Mouse (Mus musculus): ENCODE data around the gene Ptprn2.

The Ptprn2 gene

DNA sequence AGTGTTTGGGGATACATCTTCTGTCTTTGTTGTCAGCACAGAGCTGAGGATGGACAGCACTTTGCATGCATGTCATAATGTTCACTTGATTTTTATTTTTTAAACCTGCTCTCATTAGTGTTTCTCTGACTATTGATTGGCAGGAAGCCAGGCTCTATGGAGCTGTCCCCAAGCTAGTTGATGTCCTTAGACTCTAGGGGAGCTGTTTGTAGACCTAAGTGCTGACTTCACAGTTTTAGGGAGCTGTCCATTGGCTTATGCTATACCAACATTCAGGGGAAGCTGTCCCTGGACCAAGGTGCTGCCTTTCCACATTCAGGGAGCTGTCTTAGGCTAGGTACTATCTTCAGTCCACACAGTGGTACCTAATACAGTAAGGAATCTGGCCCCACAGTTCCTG, 360.7 kb downstream of the Ptprn2 start:
- no peak for DNase-seq (ENCODE audit: low read depth, low spot score)
- Histone ChIP-seq H3K36me3 (ENCODE audit: control insufficient read depth, insufficient read depth, low read length, poor library complexity, severe bottlenecking) (no peaks in the 10 kb centered on the region), H3K27me3 (ENCODE audit: control insufficient read depth, insufficient read depth, low read length, poor library complexity, severe bottlenecking) (no peaks in the 10 kb centered on the region)

DNA sequence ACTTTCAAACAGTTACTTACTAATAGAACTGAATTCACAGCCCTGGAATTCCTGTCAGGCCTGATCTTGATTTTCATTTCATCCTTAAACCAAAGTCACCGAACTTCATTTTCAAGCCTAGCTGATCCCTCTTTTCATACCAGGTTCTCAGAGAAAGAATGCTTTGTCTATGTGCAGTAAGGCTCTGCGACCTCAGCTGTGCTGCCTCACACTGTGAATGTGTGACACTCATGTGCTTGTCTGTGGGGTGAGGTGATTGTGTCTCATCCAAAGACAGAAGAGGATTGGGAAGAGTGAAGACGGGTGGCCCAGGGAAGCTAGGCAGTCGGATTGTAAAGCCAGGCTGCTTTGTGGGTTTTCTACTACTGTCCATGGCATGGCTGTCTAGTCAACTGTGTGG, 361.5 kb downstream of the Ptprn2 start:
- no peak for DNase-seq (ENCODE audit: low read depth, low spot score)
- Histone ChIP-seq H3K27me3 (ENCODE audit: control insufficient read depth, insufficient read depth, low read length, poor library complexity, severe bottlenecking) (no peaks in the 10 kb centered on the region), H3K36me3 (ENCODE audit: control insufficient read depth, insufficient read depth, low read length, poor library complexity, severe bottlenecking) (no peaks in the 10 kb centered on the region)

DNA sequence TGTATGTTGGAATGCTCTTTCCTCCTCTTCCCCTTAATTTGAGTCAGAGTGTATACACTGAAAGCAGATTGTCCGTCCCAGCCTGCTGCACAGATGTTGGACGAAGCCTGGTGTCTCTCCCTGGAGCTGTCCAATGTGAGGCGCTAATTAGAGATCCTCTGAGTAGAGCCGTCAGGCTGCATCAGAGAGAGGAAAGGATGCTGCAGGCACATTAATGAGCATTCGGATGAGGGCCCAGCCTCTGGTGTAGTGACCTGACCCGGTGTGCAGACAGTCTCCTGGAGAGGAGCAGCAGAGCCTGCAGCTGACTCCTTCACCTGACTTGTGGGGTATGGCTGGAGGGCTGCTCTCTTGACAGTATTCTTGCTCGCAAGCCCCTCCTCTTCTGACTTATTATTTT, 370.8 kb downstream of the Ptprn2 start:
- H3K36me3 ChIP-seq (ENCODE audit: control insufficient read depth, insufficient read depth, low read length, poor library complexity, severe bottlenecking): no peaks in the 10 kb centered on the region
- DNase-seq (ENCODE audit: low read depth, low spot score): no peak
- no peaks in the 10 kb centered on the region for H3K27me3 ChIP-seq (ENCODE audit: control insufficient read depth, insufficient read depth, low read length, poor library complexity, severe bottlenecking)

DNA sequence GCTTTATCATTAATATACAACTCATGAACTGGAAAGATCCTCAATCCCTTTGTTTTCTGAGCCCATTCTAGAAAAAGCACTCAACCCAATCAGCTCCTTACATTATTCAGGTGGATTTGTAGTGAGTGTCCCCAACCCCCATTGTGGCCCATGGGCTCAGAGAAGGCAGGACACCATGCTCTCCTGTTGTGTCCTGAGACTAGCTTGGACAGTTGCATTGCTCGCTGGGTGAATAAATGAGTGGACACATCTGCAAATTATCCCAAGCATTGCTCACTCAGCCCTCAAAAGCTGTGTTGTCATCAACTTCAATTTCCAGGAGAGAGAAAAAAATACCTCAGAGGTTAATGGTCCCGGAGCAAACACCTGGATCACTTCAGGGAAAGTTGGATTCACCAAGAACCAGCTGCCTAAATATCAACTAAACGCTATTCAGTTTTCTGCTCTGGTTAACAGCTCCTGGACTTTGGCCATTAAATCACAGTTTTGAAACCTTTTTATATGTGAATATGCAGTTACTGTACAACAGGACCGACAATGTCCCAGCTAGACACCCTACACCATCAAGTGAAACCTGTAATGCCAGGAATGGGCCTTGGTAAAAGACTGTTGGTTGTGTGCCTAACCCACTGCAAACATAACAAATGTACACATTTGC, 376.0 kb downstream of the Ptprn2 start:
- DNase-seq (ENCODE audit: low read depth, low spot score): no peak
- Histone ChIP-seq H3K27me3 (ENCODE audit: control insufficient read depth, insufficient read depth, low read length, poor library complexity, severe bottlenecking) (no peaks in the 10 kb centered on the region; the same call in 1 of the 2 replicates), H3K36me3 (ENCODE audit: control insufficient read depth, insufficient read depth, low read length, poor library complexity, severe bottlenecking) (no peaks in the 10 kb centered on the region)

DNA sequence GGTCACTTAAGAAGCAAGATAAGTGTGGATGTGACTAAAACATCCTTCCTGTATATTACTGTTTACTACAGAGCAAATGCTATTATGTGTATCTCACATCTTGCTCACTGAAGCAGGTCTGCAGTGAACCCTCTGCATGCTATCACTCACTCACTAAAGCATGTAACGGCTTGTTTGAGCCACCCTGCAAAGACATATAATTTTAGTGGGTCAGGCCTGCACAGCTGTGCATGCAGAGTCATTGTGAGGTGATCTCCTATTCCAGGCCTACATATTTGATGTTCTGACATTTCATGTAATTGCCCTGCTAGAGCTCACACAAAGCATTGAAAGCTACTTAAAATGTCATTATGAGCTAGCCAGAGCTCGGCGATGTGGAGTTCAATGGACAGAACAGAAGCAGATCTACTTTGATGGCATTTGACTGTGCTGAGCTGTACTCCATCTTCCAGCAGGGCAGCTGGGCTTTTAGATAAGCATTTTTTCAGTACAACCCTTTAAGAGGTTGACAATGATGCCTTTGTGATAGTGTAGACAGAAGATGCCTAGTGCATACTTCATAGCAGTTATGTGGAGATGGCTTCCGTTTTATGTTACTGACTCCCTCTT, 377.9 kb downstream of the Ptprn2 start:
- no peak for DNase-seq (ENCODE audit: low read depth, low spot score)
- H3K27me3 ChIP-seq (ENCODE audit: control insufficient read depth, insufficient read depth, low read length, poor library complexity, severe bottlenecking): no peaks in the 10 kb centered on the region; the same call in 1 of the 2 replicates
- H3K36me3 ChIP-seq (ENCODE audit: control insufficient read depth, insufficient read depth, low read length, poor library complexity, severe bottlenecking): no peaks in the 10 kb centered on the region

DNA sequence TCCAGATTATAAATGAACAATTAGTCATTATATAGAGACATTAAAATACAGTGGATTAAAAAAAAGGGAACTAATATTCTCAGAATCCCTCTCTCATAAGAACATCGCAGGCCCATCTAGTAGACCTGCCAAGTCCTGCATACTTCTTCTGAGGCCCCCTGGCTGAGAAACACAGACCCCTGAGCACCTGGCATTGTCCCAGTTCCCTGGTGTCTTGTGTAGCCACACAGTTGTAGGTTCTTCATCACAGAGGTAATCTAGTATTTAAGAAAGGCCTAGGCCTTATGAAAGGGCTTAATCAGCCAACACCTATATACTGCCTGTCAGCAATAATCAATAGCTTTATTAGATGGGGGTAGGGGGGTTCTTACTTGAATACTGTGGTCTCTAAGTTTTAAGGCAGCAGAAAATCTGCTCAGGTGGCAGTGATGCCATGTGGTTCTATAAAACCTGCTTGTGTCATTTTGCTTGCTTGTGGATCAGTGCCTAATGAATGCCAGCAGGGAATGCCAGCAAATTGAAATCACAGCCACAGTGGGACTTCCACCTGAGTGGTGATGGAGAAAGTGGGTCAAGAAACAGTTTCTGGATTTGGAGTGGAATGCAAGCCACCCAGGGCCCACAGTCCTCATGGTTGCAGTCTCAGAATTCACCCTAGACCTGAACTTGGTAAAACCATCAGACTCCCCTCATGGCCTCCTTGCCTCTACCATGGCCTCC, 388.5 kb downstream of the Ptprn2 start:
- DNase-seq (ENCODE audit: low read depth, low spot score): no peak
- Histone ChIP-seq H3K36me3 (ENCODE audit: control insufficient read depth, insufficient read depth, low read length, poor library complexity, severe bottlenecking) (no peaks in the 10 kb centered on the region), H3K27me3 (ENCODE audit: control insufficient read depth, insufficient read depth, low read length, poor library complexity, severe bottlenecking) (no peaks in the 10 kb centered on the region)

DNA sequence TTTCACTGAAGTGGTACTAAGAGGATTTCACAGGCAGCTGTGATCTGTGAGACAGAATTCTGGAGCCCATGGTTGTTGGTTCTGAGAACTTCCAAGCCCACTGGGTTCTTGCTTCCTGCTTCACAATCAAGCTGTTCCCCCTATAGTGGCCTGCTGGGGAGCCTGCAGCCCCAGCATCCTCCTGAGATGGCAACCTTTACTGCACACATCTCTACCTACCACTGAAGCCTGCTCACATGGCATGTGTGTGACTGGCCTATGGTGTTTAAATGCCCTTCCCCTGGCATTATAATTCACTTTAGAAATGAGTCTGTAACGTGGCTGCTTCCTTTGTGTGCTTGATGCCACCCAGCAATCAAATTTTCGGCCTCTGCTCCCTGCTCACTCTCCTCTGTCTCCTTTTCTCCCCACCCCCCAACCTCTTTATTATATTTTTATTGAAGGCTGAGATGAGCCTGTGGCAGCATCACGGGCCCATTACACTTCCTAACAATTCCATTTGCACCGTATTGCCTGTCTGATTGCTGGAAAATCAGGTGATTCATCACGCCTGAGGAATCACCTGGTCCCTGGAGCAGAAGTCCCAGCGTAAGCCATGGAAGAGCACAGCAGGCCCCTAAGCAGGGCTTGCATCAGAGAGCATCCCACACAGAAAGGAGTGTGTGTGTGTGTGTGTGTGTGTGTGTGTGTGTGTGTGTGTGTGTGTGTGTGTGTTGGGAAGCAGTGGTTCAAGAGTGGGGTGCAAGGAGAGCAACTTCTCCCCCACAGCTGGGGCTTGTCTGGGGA, 402.2 kb downstream of the Ptprn2 start:
- no peak for DNase-seq (ENCODE audit: low read depth, low spot score)
- Histone ChIP-seq H3K36me3 (ENCODE audit: control insufficient read depth, insufficient read depth, low read length, poor library complexity, severe bottlenecking) (no peaks in the 10 kb centered on the region), H3K27me3 (ENCODE audit: control insufficient read depth, insufficient read depth, low read length, poor library complexity, severe bottlenecking) (no peaks in the 10 kb centered on the region)

DNA sequence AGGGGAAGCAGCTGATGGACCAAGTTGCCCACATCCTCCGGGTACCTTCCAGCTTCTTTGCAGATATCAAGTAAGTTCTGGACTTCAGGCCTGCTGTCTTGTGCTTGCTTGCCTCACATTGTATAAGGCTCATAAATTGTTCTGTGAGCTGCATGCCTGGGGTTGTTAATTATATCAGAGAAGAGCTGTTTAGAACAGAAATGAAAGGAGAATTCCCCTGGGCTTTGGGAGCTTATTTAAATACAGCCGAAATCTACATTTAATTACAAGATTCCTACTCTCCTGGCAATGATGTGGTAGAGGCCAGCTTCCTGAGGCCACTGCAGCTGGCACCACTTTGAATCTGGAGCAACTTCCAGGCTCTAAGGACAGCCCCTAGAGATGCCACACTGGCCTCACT, 403.3 kb downstream of the Ptprn2 start:
- Histone ChIP-seq H3K27me3 (ENCODE audit: control insufficient read depth, insufficient read depth, low read length, poor library complexity, severe bottlenecking) (no peaks in the 10 kb centered on the region), H3K36me3 (ENCODE audit: control insufficient read depth, insufficient read depth, low read length, poor library complexity, severe bottlenecking) (no peaks in the 10 kb centered on the region)
- DNase-seq (ENCODE audit: low read depth, low spot score): no peak

DNA sequence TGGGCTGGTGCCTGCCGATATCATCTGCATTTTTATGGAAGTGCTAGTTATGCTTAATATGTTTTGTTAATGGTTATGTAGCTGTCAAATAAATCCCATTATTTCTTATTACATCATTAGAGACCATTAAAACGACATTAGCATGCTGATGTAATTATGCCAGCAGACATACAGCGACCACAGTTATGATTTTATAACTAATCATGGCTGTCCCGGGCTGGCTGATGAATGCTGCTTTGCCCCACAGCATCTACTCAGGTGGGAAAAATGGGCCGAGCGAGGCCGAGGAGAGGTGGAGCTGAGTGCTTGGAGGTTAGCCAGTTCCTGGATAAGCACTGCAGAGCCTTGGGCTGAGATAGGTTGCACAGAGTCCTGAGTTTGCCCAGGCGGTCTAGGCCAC, 407.1 kb downstream of the Ptprn2 start:
- no peaks in the 10 kb centered on the region for H3K36me3 ChIP-seq (ENCODE audit: control insufficient read depth, insufficient read depth, low read length, poor library complexity, severe bottlenecking)
- no peak for DNase-seq (ENCODE audit: low read depth, low spot score)

DNA sequence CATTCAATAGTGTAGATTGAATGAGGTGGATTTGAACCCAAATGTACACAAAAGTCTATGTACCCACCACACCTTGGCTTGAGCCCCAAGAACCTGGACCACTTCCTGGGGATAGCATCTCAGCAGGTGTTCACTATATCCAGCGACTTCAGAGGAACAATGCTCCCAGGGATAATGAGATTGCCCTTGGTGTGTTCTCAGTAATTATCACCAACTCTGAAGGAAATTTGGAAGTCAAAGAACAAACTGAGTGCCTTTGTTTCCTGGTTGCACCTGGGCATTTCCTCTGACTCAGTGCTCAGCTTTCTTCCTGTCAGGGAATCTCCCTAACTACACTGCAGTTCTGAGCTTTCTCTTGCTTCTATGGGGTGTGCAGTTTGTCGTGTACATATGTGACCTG, 411.1 kb downstream of the Ptprn2 start:
- no peaks in the 10 kb centered on the region for H3K27me3 ChIP-seq (ENCODE audit: control insufficient read depth, insufficient read depth, low read length, poor library complexity, severe bottlenecking)
- DNase-seq (ENCODE audit: low read depth, low spot score): no peak

More for the DNA sequence above, 407.1 kb downstream of the Ptprn2 start:
- no peaks in the 10 kb centered on the region for H3K27me3 ChIP-seq (ENCODE audit: control insufficient read depth, insufficient read depth, low read length, poor library complexity, severe bottlenecking)

DNA sequence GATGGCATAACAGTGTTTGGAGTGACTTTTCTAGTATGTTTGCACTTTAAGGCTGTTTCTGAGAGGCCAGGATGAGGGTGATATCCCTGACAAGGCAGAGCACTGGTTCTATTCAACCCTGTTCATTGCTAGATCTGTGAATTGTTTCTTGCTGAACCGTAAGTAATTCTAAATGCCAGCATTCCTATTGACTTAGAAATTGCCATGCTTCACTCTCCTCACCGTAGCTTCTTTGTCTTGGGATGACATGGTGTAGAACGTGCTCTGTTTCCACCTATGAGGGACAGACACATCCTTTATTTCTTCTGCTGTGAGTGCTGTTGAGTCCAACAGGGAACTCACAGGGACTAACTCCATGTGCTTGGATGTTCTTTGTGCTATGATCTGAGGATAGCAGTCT, 416.3 kb downstream of the Ptprn2 start:
- H3K36me3 ChIP-seq (ENCODE audit: control insufficient read depth, insufficient read depth, low read length, poor library complexity, severe bottlenecking): no peaks in the 10 kb centered on the region
- no peaks in the 10 kb centered on the region for H3K27me3 ChIP-seq (ENCODE audit: control insufficient read depth, insufficient read depth, low read length, poor library complexity, severe bottlenecking)
- DNase-seq (ENCODE audit: low read depth, low spot score): no peak

More for the DNA sequence above, 411.1 kb downstream of the Ptprn2 start:
- no peaks in the 10 kb centered on the region for H3K36me3 ChIP-seq (ENCODE audit: control insufficient read depth, insufficient read depth, low read length, poor library complexity, severe bottlenecking)

DNA sequence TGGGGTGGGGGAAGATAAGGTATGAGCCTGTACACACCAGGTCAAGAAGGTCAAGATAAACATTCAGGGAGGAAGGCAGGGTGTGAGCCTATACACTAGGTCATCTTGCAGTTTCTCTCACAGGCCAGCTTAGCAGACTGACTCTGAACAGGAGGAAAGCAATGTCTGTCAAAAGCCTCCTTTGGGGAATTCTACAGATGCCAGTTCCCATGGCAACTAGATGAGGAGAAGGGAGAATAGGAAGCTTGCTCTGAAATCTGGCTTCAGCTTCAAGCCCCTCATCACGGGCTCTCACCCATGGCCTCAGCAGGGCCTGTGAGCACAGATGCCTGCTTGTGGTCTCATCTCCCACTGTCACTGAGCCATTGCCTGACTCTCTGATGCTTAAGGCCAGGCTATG, 421.9 kb downstream of the Ptprn2 start:
- no peak for DNase-seq (ENCODE audit: low read depth, low spot score)
- H3K27me3 ChIP-seq (ENCODE audit: control insufficient read depth, insufficient read depth, low read length, poor library complexity, severe bottlenecking): no peaks in the 10 kb centered on the region
- H3K36me3 ChIP-seq (ENCODE audit: control insufficient read depth, insufficient read depth, low read length, poor library complexity, severe bottlenecking): no peaks in the 10 kb centered on the region

DNA sequence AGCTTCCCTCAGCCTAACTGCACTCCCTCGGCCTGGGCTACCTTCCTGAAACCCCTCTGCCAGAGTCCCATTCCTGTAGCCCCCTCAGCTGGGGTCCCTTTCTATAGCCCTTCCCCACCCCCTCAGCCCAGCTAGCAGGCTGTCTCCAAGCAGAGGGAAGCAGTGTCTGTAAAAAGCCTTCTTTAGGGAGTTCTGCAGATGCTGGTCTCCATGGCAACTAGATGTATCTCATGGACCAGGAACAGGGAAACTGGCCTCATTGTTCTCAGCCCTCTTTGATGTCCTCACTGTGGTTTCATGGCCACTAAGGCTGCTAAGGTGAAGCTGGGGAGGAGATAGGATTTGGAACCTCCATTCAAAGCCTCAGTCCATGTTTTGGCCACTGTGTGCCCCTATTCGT, 423.1 kb downstream of the Ptprn2 start:
- DNase-seq (ENCODE audit: low read depth, low spot score): no peak
- Histone ChIP-seq H3K36me3 (ENCODE audit: control insufficient read depth, insufficient read depth, low read length, poor library complexity, severe bottlenecking) (no peaks in the 10 kb centered on the region), H3K27me3 (ENCODE audit: control insufficient read depth, insufficient read depth, low read length, poor library complexity, severe bottlenecking) (no peaks in the 10 kb centered on the region)

DNA sequence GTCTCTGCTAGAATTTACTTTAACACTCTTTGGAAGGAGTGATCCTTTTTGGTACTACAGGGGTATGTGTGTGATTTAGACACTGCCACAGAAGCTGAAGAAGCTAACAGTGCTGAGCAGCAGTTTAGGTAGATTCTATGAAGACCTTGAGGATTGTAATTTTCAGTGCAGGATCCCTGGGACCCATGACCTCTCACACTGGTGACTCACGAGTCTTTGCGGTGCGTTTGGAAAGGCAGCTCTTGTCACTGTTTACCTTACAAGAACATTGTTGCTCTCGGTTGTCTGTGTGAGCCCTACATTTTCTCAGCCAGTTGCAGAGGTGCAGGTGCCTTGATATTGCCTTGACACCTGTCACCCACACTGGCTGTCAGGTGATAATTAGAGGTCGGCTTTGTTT, 431.3 kb downstream of the Ptprn2 start:
- no peaks in the 10 kb centered on the region for H3K27me3 ChIP-seq (ENCODE audit: control insufficient read depth, insufficient read depth, low read length, poor library complexity, severe bottlenecking)
- DNase-seq (ENCODE audit: low read depth, low spot score): no peak
- H3K36me3 ChIP-seq (ENCODE audit: control insufficient read depth, insufficient read depth, low read length, poor library complexity, severe bottlenecking): no peaks in the 10 kb centered on the region

DNA sequence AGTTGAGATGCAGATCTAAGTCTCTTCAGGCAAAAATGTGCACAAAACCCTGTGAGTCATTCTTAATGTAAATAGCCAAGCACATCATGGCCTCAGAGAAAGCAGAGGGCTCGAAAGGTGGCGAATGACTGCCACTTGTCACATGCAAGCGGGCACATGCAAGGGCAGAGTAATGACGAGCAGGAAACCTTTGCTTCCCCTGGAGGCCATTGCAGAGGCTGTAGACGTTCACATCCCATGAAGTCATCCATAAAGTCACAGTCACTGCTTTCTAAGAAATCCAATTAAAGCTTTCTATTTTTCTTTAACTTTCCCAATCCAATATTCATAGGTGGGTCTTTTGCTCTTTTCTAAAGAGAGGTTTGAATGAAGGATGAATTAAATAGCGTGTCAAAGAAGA, 433.7 kb downstream of the Ptprn2 start:
- Histone ChIP-seq H3K27me3 (ENCODE audit: control insufficient read depth, insufficient read depth, low read length, poor library complexity, severe bottlenecking) (no peaks in the 10 kb centered on the region), H3K36me3 (ENCODE audit: control insufficient read depth, insufficient read depth, low read length, poor library complexity, severe bottlenecking) (no peaks in the 10 kb centered on the region)
- no peak for DNase-seq (ENCODE audit: low read depth, low spot score)

Measured in splenic B cell, adult 2 months (primary cell).